Mouse (Mus musculus) adrenal gland, adult (tissue): Measurements from ENCODE around the gene Lcp1.

Source experiments
- DNase-seq, 2 experiments: peaks; one replicate each; pipeline ENCODE4 v3.0.0; 2022 to 2023; ENCODE audit warnings: low spot score in 1 of 2; ENCODE audit not compliant: inconsistent age in 2 of 2

Gene Lcp1

GRCm38 (mm10) chr14:75197660-75198059, 66.8 kb downstream of the Lcp1 start:
- DNase-seq, result no peak

GRCm38 (mm10) chr14:75205363-75206051, 74.6 kb downstream of the Lcp1 start:
- DNase-seq, result no peak

- DNase-seq, result no peak
Measured at GRCm38 (mm10) chr14:75206307-75206706, 75.4 kb downstream of the Lcp1 start.

- no peak for DNase-seq
Measured at GRCm38 (mm10) chr14:75208572-75209151, 77.8 kb downstream of the Lcp1 start.

- DNase-seq, result no peak
Measured at GRCm38 (mm10) chr14:75213752-75214151, 82.9 kb downstream of the Lcp1 start.

- no peak for DNase-seq
Measured at GRCm38 (mm10) chr14:75218843-75219242, 87.9 kb downstream of the Lcp1 start.

GRCm38 (mm10) chr14:75219250-75219913, 88.5 kb downstream of the Lcp1 start:
- DNase-seq, result no peak

- no peak for DNase-seq
Measured at GRCm38 (mm10) chr14:75222386-75222785, 91.5 kb downstream of the Lcp1 start.

- peak; percentile 7 to 32 for DNase-seq
Measured at GRCm38 (mm10) chr14:75227453-75228084, 96.7 kb downstream of the Lcp1 start.

- peak; percentile 25 to 83 for DNase-seq
Measured at GRCm38 (mm10) chr14:75229834-75230233, 98.9 kb downstream of the Lcp1 start.

- no peak for DNase-seq
Measured at GRCm38 (mm10) chr14:75233070-75233469, 102.2 kb downstream of the Lcp1 start.

GRCm38 (mm10) chr14:75235552-75235951, 104.7 kb downstream of the Lcp1 start:
- no peak for DNase-seq

- DNase-seq, result no peak
Measured at GRCm38 (mm10) chr14:75235955-75236635, 105.2 kb downstream of the Lcp1 start.

- no peak for DNase-seq
Measured at GRCm38 (mm10) chr14:75236636-75237003, 105.7 kb downstream of the Lcp1 start.

- no peak for DNase-seq
Measured at GRCm38 (mm10) chr14:75237096-75237495, 106.2 kb downstream of the Lcp1 start.

- no peak for DNase-seq
Measured at GRCm38 (mm10) chr14:75238054-75238692, 107.3 kb downstream of the Lcp1 start.

- DNase-seq, result no peak
Measured at GRCm38 (mm10) chr14:75242087-75242486, 111.2 kb downstream of the Lcp1 start, which contains the start of gene Cpb2. Gene Cpb2, plus strand, starts transcription at chr14:75242287.

GRCm38 (mm10) chr14:75246024-75247000, 115.4 kb downstream of the Lcp1 start:
- no peak for DNase-seq

GRCm38 (mm10) chr14:75250432-75250831, 119.5 kb downstream of the Lcp1 start:
- no peak for DNase-seq

- DNase-seq, result peak; percentile 36 to 65
Measured at GRCm38 (mm10) chr14:75256521-75256920, 125.6 kb downstream of the Lcp1 start.
